Mouse (Mus musculus) ES-E14 (cell line): ENCODE measurements at regions not wholly inside any gene's neighbourhood (a gene's known extent, or its start where the extent isn't known, plus 50 kb on each side); places are given as distances from the start of the nearest gene placed in this dataset.
A peak's percentile ranks its signal among the peaks of the same experiment; 100 is the strongest.
"Not testable (repeated sequence)": the region's sequence is repeated elsewhere in the genome, so short reads cannot be mapped to it uniquely, and the experiment has no call there.

Experiments
- DNase-seq: peaks from one replicate; pipeline ENCODE4 v3.0.0-alpha.2; 2013; ENCODE audit warnings: low read depth, low spot score
- H3K27ac ChIP-seq: 2 replicates; pipeline ENCODE4 v1.5.1; 2012; ENCODE audit warnings: low read depth, mild to moderate bottlenecking, low read length, moderate library complexity, mixed read lengths; ENCODE audit not compliant: poor library complexity, insufficient read depth, severe bottlenecking
- H3K36me3 ChIP-seq: 2 replicates; pipeline ENCODE4 v1.6.1; 2012; ENCODE audit warnings: mild to moderate bottlenecking, low read length, moderate library complexity, mixed read lengths; ENCODE audit not compliant: control insufficient read depth, poor library complexity, insufficient read depth, severe bottlenecking
- H3K4me1 ChIP-seq, 2 experiments: fragments of 150-350 bp in 1 of 2; sonication (generic) in 1 of 2; 2 replicates each; pipeline ENCODE4 v1.6.1; 2012; ENCODE audit warnings: low read length in 2 of 2, mild to moderate bottlenecking in 1 of 2, mixed read lengths in 1 of 2; ENCODE audit not compliant: control insufficient read depth in 2 of 2, insufficient read depth in 2 of 2, poor library complexity in 1 of 2
- H3K4me3 ChIP-seq, 2 experiments: fragments of 150-350 bp in 1 of 2; sonication (generic) in 1 of 2; 2 replicates each; pipeline ENCODE4 v1.5.1; 2012; ENCODE audit warnings: low read length in 2 of 2, low read depth in 1 of 2, mild to moderate bottlenecking in 1 of 2, mixed read lengths in 1 of 2; ENCODE audit not compliant: insufficient read depth in 1 of 2, poor library complexity in 1 of 2, severe bottlenecking in 1 of 2
- H3K9ac ChIP-seq: 2 replicates; pipeline ENCODE4 v1.6.1; 2012; ENCODE audit warnings: low read depth, mild to moderate bottlenecking, low read length, mixed read lengths; ENCODE audit not compliant: poor library complexity, insufficient read depth, severe bottlenecking
- H3K9me3 ChIP-seq: fragments of 150-350 bp; sonication (generic); 2 replicates; pipeline ENCODE4 v1.6.1; 2012; ENCODE audit warnings: low read depth, mild to moderate bottlenecking, low read length; ENCODE audit not compliant: control insufficient read depth, insufficient read depth
- CHD2 ChIP-seq: IDR thresholded peaks from 2 replicates; pipeline ENCODE4 v1.6.1; 2014; ENCODE audit warnings: mild to moderate bottlenecking, low read depth, low read length, inconsistent platforms
- HCFC1 ChIP-seq: IDR thresholded peaks from 2 replicates; pipeline ENCODE4 v1.6.1; 2012; ENCODE audit warnings: low read length, inconsistent platforms, borderline replicate concordance; ENCODE audit not compliant: insufficient read depth
- MAFK ChIP-seq: IDR thresholded peaks from 2 replicates; pipeline ENCODE4 v1.6.1; 2014; ENCODE audit warnings: mild to moderate bottlenecking, low read depth, low read length, inconsistent platforms; ENCODE audit not compliant: insufficient read depth
- ZC3H11A ChIP-seq: IDR thresholded peaks from 2 replicates; pipeline ENCODE4 v1.6.1; 2012; ENCODE audit warnings: low read depth, mild to moderate bottlenecking, inconsistent platforms, low read length, borderline replicate concordance
- ZNF384 ChIP-seq: IDR thresholded peaks from 2 replicates; pipeline ENCODE4 v1.6.1; 2012; ENCODE audit warnings: low read depth, low read length, inconsistent platforms
- in situ Hi-C, 2 experiments: fragments of 600-800 bp; cut with MboI; formaldehyde crosslinking; loops; one replicate each; pipeline ENCODE4 v1.15.1; 2025; ENCODE audit warnings: low sequenced_read_pairs in 2 of 2, inconsistent platforms in 1 of 2; ENCODE audit not compliant: unreplicated experiment in 2 of 2

GRCm38 (mm10) chr4:27425902-27426301 is 1079.2 kb upstream of the Manea start:
- no peaks in the 10 kb centered on the region for H3K9me3 ChIP-seq
- no peak overlapping the region for H3K27ac ChIP-seq
- H3K9ac ChIP-seq = no peak overlapping the region
- no peak for DNase-seq
- TF ChIP-seq ZC3H11A = no peak
- TF ChIP-seq MAFK = no peak
- TF ChIP-seq CHD2 = no peak
- TF ChIP-seq HCFC1 = no peak
- TF ChIP-seq ZNF384 = no peak
- no peak overlapping the region for H3K4me3 ChIP-seq
- no peaks in the 10 kb centered on the region for H3K4me1 ChIP-seq
- in situ Hi-C loops = no loop called here
- no peaks in the 10 kb centered on the region for H3K36me3 ChIP-seq

GRCm38 (mm10) chr4:27423846-27424245 is 1077.2 kb upstream of the Manea start:
- no peak for TF ChIP-seq MAFK
- no peak for TF ChIP-seq CHD2
- TF ChIP-seq ZC3H11A = no peak
- TF ChIP-seq HCFC1 = no peak
- TF ChIP-seq ZNF384 = no peak
- Histone ChIP-seq H3K4me3 (no peak overlapping the region), H3K9me3 (no peaks in the 10 kb centered on the region), H3K9ac (no peak overlapping the region), H3K36me3 (no peaks in the 10 kb centered on the region), H3K27ac (no peak overlapping the region), H3K4me1 (no peaks in the 10 kb centered on the region)
- in situ Hi-C loops = no loop called here
- no peak for DNase-seq

- H3K9ac ChIP-seq = no peak overlapping the region
- TF ChIP-seq CHD2 = no peak
- TF ChIP-seq ZC3H11A = no peak
- no peak for TF ChIP-seq HCFC1
- no peak for TF ChIP-seq MAFK
- no peak for TF ChIP-seq ZNF384
- no peaks in the 10 kb centered on the region for H3K4me1 ChIP-seq
- no peaks in the 10 kb centered on the region for H3K36me3 ChIP-seq
- in situ Hi-C loops = no loop called here
- H3K27ac ChIP-seq = no peak overlapping the region
- no peak overlapping the region for H3K4me3 ChIP-seq
- no peaks in the 10 kb centered on the region for H3K9me3 ChIP-seq
- DNase-seq = no peak
These were observed 1071.8 kb upstream of the Manea start for GRCm38 (mm10) chr4:27418517-27418916.

GRCm38 (mm10) chr4:27384941-27385340 is 1038.2 kb upstream of the Manea start:
- in situ Hi-C loops = not testable (repeated sequence)

GRCm38 (mm10) chr4:27346892-27347291 is 1000.2 kb upstream of the Manea start:
- H3K4me3 ChIP-seq = no peak overlapping the region
- H3K9ac ChIP-seq = no peak overlapping the region
- H3K9me3 ChIP-seq = no peaks in the 10 kb centered on the region
- no peak overlapping the region for H3K27ac ChIP-seq
- DNase-seq = no peak
- H3K36me3 ChIP-seq = no peaks in the 10 kb centered on the region
- no peak for TF ChIP-seq ZC3H11A
- TF ChIP-seq MAFK = no peak
- TF ChIP-seq HCFC1 = no peak
- TF ChIP-seq ZNF384 = no peak
- no peak for TF ChIP-seq CHD2
- no peaks in the 10 kb centered on the region for H3K4me1 ChIP-seq
- in situ Hi-C loops = no loop called here

More at GRCm38 (mm10) chr4:27384941-27385340, 1038.2 kb upstream of the Manea start:
- H3K9me3 ChIP-seq, H3K9ac ChIP-seq, H3K4me1 ChIP-seq, H3K27ac ChIP-seq, H3K36me3 ChIP-seq, H3K4me3 ChIP-seq: not testable (repeated sequence)
- peak; percentile 13 for DNase-seq
